Mouse (Mus musculus) cerebellum, adult 2 months (tissue): ENCODE measurements at regions not wholly inside any gene's neighbourhood (a gene's known extent, or its start where the extent isn't known, plus 50 kb on each side); places are given as distances from the start of the nearest gene placed in this dataset.

Source experiments
- CTCF ChIP-seq: fragments of 200-500 bp; IDR thresholded peaks from 2 replicates; pipeline ENCODE4 v1.5.1; 2011; ENCODE audit warnings: low read depth, mild to moderate bottlenecking, control low read depth, low read length, moderate library complexity, borderline replicate concordance; ENCODE audit not compliant: insufficient read depth
- POLR2A ChIP-seq: fragments of 200-500 bp; IDR thresholded peaks from 2 replicates; pipeline ENCODE4 v1.6.1; 2011; ENCODE audit warnings: low read length, control low read depth, borderline replicate concordance; ENCODE audit not compliant: insufficient read depth

DNA sequence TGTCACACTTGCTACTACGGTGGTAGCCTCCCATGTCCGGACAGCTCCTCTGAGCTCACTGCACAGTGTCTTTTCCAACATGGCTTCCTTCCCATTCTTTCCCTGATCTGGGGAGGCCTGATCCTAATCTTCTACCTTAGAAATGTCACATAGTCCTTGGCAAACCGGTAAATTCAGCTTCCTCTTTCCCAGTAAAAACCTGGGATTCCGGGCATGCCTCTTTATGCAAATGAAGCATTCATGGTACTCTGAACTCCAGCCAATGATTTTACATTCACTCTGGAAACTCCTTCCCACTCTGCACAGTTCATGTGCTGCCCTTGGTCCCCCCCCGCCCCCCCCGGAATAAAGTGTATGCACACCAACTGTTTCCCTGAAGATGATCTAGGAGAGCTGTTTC, 134.6 kb upstream of the Zfp217 start:
- TF ChIP-seq CTCF (no peak), POLR2A (no peak)
